Mouse (Mus musculus): ENCODE results near the gene Vav2.

DNA sequence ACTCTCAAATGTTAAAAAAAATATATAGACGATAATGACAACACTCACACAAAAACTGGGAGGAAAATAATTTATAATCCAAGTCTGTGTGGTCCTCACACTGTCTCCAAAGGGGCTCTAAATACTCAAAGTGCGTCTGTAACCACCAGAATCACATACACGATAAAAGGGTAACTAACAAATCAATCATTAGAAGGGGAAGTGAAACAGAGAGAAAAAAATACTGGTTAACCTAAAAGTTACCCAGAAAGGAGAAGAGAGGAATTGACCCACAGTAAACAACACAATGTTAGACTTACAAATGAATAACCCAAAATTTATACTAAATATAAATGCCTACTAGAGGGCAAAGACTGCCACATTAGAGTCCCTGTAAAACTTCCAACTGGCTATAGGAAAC, 161.0 kb downstream of the Vav2 start:
- TF ChIP-seq POLR2A (IDR thresholded peaks at IDR 0.05; ENCODE audit: insufficient read depth, low read depth, low read length) (no peak), CTCF (IDR thresholded peaks at IDR 0.05; ENCODE audit: insufficient read depth, low read depth, low read length) (no peak)
